Mouse (Mus musculus): Measurements from ENCODE around the gene Lpp. TPM values are rescaled to one million over a fixed set of nuclear protein-coding genes. Genes with fewer than 3 reads are reported as not detected.

The Lpp gene
- total and polyA plus RNA-seq, 3 experiments = 0.16 TPM; not detected in 2

DNA sequence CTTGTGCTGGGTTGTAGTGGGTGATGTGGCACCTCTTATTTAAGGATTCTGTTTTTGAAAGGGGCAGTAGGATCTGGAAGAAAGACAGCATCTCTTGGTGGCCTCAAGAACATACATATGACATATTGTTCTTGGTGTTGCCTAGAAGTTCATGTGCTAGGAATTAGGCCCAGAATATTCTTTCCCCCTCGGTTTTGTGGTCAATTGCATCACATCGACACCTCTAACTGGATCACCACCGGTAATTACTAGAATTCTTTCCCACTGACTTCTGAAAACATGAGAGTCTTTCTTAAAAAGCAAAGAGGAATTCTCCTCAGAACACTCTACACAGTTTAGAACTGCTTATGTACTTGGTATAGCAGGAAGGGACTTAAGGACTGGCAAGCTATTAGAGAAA lies 34.3 kb downstream of the Lpp start:
- no peak for DNase-seq (ENCODE audit: low spot score)
- Histone ChIP-seq H3K36me3 (replicated peaks) (no peaks in the 10 kb centered on the region), H3K9me3 (replicated peaks) (peaks cover 40% of the 10 kb centered on the region), H3K27me3 (ENCODE audit: insufficient read depth, low read length) (no peaks in the 10 kb centered on the region), H3K4me3 (ENCODE audit: low read depth, low read length) (no peak overlapping the region), H3K4me1 (ENCODE audit: insufficient read depth, low read depth, low read length) (no peaks in the 10 kb centered on the region)
- no peak for ATAC-seq (ENCODE audit: extremely low read depth, insufficient number of reproducible peaks, low FRiP score, poor library complexity, severe bottlenecking)
- TF ChIP-seq CTCF (IDR thresholded peaks at IDR 0.05; ENCODE audit: low read depth, low read length) (no peak), TAL1 (conservative IDR thresholded peaks at IDR 0.05; ENCODE audit: low read depth, low read length) (no peak), GATA2 (IDR thresholded peaks at IDR 0.05; ENCODE audit: borderline replicate concordance, low read depth, low read length) (no peak), POLR2AphosphoS5 (IDR thresholded peaks at IDR 0.05; ENCODE audit: insufficient replicate concordance, low read depth, low read length) (no peak), GATA1 (IDR thresholded peaks at IDR 0.05; ENCODE audit: borderline replicate concordance, low read length) (no peak)

DNA sequence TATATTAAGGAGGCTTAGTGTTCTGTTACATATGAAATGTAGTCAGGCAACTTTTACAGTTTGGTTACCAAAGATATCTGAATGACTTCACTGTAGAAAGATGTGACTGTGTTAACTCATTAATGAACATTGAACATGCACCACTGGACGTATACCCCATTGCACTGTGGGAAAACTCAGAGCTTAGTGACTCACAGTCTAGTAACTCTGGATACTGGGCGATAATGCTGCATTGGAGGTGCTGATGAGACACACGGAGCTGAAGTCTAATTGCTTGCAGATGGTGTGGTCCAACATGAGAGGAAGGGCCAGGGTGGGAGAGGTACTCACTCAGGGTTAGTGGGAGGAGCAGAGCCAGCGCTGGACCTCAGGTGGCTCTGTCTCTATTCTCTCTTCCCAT lies 34.7 kb downstream of the Lpp start:
- TF ChIP-seq CTCF (IDR thresholded peaks at IDR 0.05; ENCODE audit: low read depth, low read length) (no peak), GATA1 (IDR thresholded peaks at IDR 0.05; ENCODE audit: borderline replicate concordance, low read length) (no peak), TAL1 (conservative IDR thresholded peaks at IDR 0.05; ENCODE audit: low read depth, low read length) (no peak), GATA2 (IDR thresholded peaks at IDR 0.05; ENCODE audit: borderline replicate concordance, low read depth, low read length) (no peak), POLR2AphosphoS5 (IDR thresholded peaks at IDR 0.05; ENCODE audit: insufficient replicate concordance, low read depth, low read length) (no peak)
- H3K36me3 ChIP-seq (replicated peaks) = no peaks in the 10 kb centered on the region
- H3K4me3 ChIP-seq (ENCODE audit: low read depth, low read length) = no peak overlapping the region
- H3K27me3 ChIP-seq (ENCODE audit: insufficient read depth, low read length) = no peaks in the 10 kb centered on the region
- no peaks in the 10 kb centered on the region for H3K4me1 ChIP-seq (ENCODE audit: insufficient read depth, low read depth, low read length)
- H3K9me3 ChIP-seq (replicated peaks) = peaks cover 40% of the 10 kb centered on the region
- DNase-seq (ENCODE audit: low spot score) (no peak), ATAC-seq (ENCODE audit: extremely low read depth, insufficient number of reproducible peaks, low FRiP score, poor library complexity, severe bottlenecking) (no peak)

DNA sequence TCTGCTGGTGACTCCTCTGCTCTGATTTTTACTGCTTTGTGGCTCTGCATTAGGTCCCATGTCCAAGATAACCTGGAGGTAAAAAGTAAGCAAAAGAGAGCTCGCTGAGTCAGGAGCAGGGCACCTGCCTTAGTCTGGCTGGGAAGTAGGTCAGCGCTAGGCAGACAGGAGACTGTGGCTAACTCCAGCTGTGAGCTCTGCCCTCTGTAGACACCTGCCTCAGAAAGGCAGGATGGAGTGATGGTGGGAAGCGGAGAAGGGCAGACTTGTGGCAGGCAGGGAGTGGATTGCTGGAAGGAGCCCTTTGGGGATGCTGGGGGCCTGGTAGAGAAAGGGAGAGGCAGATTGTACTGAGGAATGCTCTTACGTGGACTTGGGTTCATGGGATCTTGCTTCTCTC lies 35.4 kb downstream of the Lpp start:
- Histone ChIP-seq H3K4me1 (ENCODE audit: insufficient read depth, low read depth, low read length) (no peaks in the 10 kb centered on the region), H3K27me3 (ENCODE audit: insufficient read depth, low read length) (no peaks in the 10 kb centered on the region), H3K4me3 (ENCODE audit: low read depth, low read length) (no peak overlapping the region), H3K36me3 (replicated peaks) (no peaks in the 10 kb centered on the region), H3K9me3 (replicated peaks) (peaks cover 44% of the 10 kb centered on the region)
- DNase-seq (ENCODE audit: low spot score) (no peak), ATAC-seq (ENCODE audit: extremely low read depth, insufficient number of reproducible peaks, low FRiP score, poor library complexity, severe bottlenecking) (no peak)
- TF ChIP-seq GATA2 (IDR thresholded peaks at IDR 0.05; ENCODE audit: borderline replicate concordance, low read depth, low read length) (no peak), TAL1 (conservative IDR thresholded peaks at IDR 0.05; ENCODE audit: low read depth, low read length) (no peak), POLR2AphosphoS5 (IDR thresholded peaks at IDR 0.05; ENCODE audit: insufficient replicate concordance, low read depth, low read length) (no peak), GATA1 (IDR thresholded peaks at IDR 0.05; ENCODE audit: borderline replicate concordance, low read length) (no peak), CTCF (IDR thresholded peaks at IDR 0.05; ENCODE audit: low read depth, low read length) (no peak)

DNA sequence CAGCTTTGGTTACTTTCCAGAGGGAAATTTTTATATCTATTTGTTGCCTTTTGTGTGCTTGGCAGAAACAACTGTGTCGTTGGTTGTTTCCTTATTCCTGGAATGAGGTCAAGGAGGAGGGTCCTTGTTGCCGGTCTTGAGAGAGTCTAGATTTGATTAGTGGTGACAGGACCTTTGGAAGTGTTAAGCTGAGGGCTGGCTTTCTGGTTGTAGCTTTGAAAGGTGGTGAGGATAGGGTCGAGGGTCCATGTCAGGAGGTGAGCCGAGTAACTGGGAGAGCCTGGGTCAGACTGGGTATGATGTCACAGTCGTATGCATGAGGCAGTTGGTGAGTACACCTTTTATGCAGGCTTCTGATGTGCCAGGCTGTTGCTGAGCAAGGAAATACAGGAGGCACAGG lies 36.4 kb downstream of the Lpp start:
- Histone ChIP-seq H3K4me3 (ENCODE audit: low read depth, low read length) (no peak overlapping the region), H3K4me1 (ENCODE audit: insufficient read depth, low read depth, low read length) (no peaks in the 10 kb centered on the region), H3K36me3 (replicated peaks) (no peaks in the 10 kb centered on the region), H3K27me3 (ENCODE audit: insufficient read depth, low read length) (no peaks in the 10 kb centered on the region), H3K9me3 (replicated peaks) (peaks cover 50% of the 10 kb centered on the region)
- ATAC-seq (ENCODE audit: extremely low read depth, insufficient number of reproducible peaks, low FRiP score, poor library complexity, severe bottlenecking) = no peak
- DNase-seq (ENCODE audit: low spot score) = no peak
- TF ChIP-seq CTCF (IDR thresholded peaks at IDR 0.05; ENCODE audit: low read depth, low read length) (no peak), TAL1 (conservative IDR thresholded peaks at IDR 0.05; ENCODE audit: low read depth, low read length) (no peak), GATA2 (IDR thresholded peaks at IDR 0.05; ENCODE audit: borderline replicate concordance, low read depth, low read length) (no peak), GATA1 (IDR thresholded peaks at IDR 0.05; ENCODE audit: borderline replicate concordance, low read length) (no peak), POLR2AphosphoS5 (IDR thresholded peaks at IDR 0.05; ENCODE audit: insufficient replicate concordance, low read depth, low read length) (no peak)

DNA sequence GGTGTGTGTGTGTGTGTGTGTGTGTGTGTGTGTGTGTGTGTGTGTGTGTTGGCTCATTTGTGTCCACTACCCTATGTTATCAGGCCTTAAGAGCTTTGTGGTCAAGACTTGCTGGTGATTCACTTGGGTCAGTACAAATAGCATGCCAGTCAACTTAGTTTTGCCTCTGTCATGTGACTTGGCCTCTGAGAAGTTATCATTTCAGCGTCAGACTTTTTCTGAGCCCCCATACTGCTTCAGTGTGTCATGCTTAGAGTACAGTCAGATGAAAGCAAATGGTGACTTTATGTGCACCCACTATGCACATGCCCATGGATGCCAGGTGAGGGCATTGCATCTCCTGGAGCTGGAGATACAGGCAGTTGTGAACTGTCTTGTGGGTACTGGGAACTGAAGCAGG lies 38.5 kb downstream of the Lpp start:
- no peak for ATAC-seq (ENCODE audit: extremely low read depth, insufficient number of reproducible peaks, low FRiP score, poor library complexity, severe bottlenecking)
- peaks cover 61% of the 10 kb centered on the region for H3K9me3 ChIP-seq (replicated peaks)
- TF ChIP-seq GATA1 (IDR thresholded peaks at IDR 0.05; ENCODE audit: borderline replicate concordance, low read length) (no peak), CTCF (IDR thresholded peaks at IDR 0.05; ENCODE audit: low read depth, low read length) (no peak), POLR2AphosphoS5 (IDR thresholded peaks at IDR 0.05; ENCODE audit: insufficient replicate concordance, low read depth, low read length) (no peak), GATA2 (IDR thresholded peaks at IDR 0.05; ENCODE audit: borderline replicate concordance, low read depth, low read length) (no peak), TAL1 (conservative IDR thresholded peaks at IDR 0.05; ENCODE audit: low read depth, low read length) (no peak)
- H3K27me3 ChIP-seq (ENCODE audit: insufficient read depth, low read length) = no peaks in the 10 kb centered on the region
- H3K4me3 ChIP-seq (ENCODE audit: low read depth, low read length) = no peak overlapping the region
- H3K36me3 ChIP-seq (replicated peaks) = no peaks in the 10 kb centered on the region
- no peak for DNase-seq (ENCODE audit: low spot score)
- no peaks in the 10 kb centered on the region for H3K4me1 ChIP-seq (ENCODE audit: insufficient read depth, low read depth, low read length)

DNA sequence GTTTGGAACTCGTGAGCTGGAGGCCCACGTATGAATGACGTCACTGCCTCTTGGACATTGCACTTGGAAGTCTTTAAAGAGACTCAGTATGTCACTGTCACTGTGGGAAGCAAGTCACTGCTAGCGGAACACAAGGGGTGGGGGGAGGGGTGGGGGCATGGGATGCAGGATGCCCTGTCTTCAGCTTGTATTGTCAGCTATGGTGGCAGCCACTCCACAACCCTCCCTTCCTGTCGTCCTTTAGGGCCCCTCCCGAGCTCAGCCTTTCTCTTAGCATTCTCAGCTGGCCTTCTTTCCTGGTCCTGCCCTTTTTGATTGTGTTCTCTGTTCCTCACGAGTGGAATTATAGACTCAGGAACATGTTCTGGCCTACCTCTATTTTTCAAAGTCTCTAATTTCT lies 40.3 kb downstream of the Lpp start:
- TF ChIP-seq GATA1 (IDR thresholded peaks at IDR 0.05; ENCODE audit: borderline replicate concordance, low read length) (no peak), CTCF (IDR thresholded peaks at IDR 0.05; ENCODE audit: low read depth, low read length) (no peak), POLR2AphosphoS5 (IDR thresholded peaks at IDR 0.05; ENCODE audit: insufficient replicate concordance, low read depth, low read length) (no peak), TAL1 (conservative IDR thresholded peaks at IDR 0.05; ENCODE audit: low read depth, low read length) (no peak), GATA2 (IDR thresholded peaks at IDR 0.05; ENCODE audit: borderline replicate concordance, low read depth, low read length) (no peak)
- Histone ChIP-seq H3K36me3 (replicated peaks) (no peaks in the 10 kb centered on the region), H3K27me3 (ENCODE audit: insufficient read depth, low read length) (no peaks in the 10 kb centered on the region), H3K4me3 (ENCODE audit: low read depth, low read length) (no peak overlapping the region), H3K9me3 (replicated peaks) (peaks cover 68% of the 10 kb centered on the region), H3K4me1 (ENCODE audit: insufficient read depth, low read depth, low read length) (no peaks in the 10 kb centered on the region)
- DNase-seq (ENCODE audit: low spot score) (no peak), ATAC-seq (ENCODE audit: extremely low read depth, insufficient number of reproducible peaks, low FRiP score, poor library complexity, severe bottlenecking) (no peak)
